Mouse (Mus musculus) urinary bladder, postnatal 25 days (tissue): ENCODE data around the gene Chd1.

Source experiments
- DNase-seq: peaks from one replicate; pipeline ENCODE4 v3.0.0; 2022; ENCODE audit warnings: low spot score

Chd1 gene

GRCm38 (mm10) chr17:15812136-15812778, 107.5 kb downstream of the Chd1 start:
- no peak for DNase-seq

GRCm38 (mm10) chr17:15813658-15814212, 109.0 kb downstream of the Chd1 start:
- no peak for DNase-seq

GRCm38 (mm10) chr17:15815312-15816018, 110.7 kb downstream of the Chd1 start:
- DNase-seq, result no peak

- DNase-seq, result no peak
Observed at GRCm38 (mm10) chr17:15816379-15817095, 111.8 kb downstream of the Chd1 start.

GRCm38 (mm10) chr17:15817096-15817450, 112.3 kb downstream of the Chd1 start:
- no peak for DNase-seq

- no peak for DNase-seq
Observed at GRCm38 (mm10) chr17:15817634-15818033, 112.9 kb downstream of the Chd1 start.

- no peak for DNase-seq
Observed at GRCm38 (mm10) chr17:15818372-15818771, 113.6 kb downstream of the Chd1 start.

GRCm38 (mm10) chr17:15820146-15820545, 115.4 kb downstream of the Chd1 start:
- no peak for DNase-seq

GRCm38 (mm10) chr17:15820761-15821160, 116.0 kb downstream of the Chd1 start:
- no peak for DNase-seq

- no peak for DNase-seq
Observed at GRCm38 (mm10) chr17:15821706-15822105, 116.9 kb downstream of the Chd1 start.
